Mouse (Mus musculus) heart, embryonic 16.5 days (tissue): Measurements from ENCODE around the gene Lemd2. TPM values are rescaled to one million over a fixed set of nuclear protein-coding genes. Genes with fewer than 3 reads are reported as not detected.
"Not testable (repeated sequence)": the region's sequence is repeated elsewhere in the genome, so short reads cannot be mapped to it uniquely, and the experiment has no call there.

ENCODE experiments used
- ATAC-seq: fragments of 200-750 bp; cut with Nextera tagmentation; replicated peaks from 2 replicates; pipeline ENCODE4 v1.8.0; 2017; ENCODE audit warnings: moderate number of reproducible peaks; ENCODE audit not compliant: insufficient read depth, low FRiP score; ENCODE audit errors: extremely low read depth
- H3K27ac ChIP-seq: fragments of 300-500 bp; sonication (generic); 2 replicates; pipeline ENCODE4 v1.5.1; 2014; ENCODE audit warnings: mild to moderate bottlenecking, low read length, control low read depth, moderate library complexity
- H3K27me3 ChIP-seq: fragments of 300-500 bp; sonication (generic); 2 replicates; pipeline ENCODE4 v1.6.1; 2014; ENCODE audit warnings: low read length, mixed read lengths; ENCODE audit not compliant: control insufficient read depth, insufficient read depth
- H3K36me3 ChIP-seq: fragments of 300-500 bp; sonication (generic); 2 replicates; pipeline ENCODE4 v1.6.1; 2014; ENCODE audit not compliant: control insufficient read depth, insufficient read depth
- H3K4me1 ChIP-seq: fragments of 300-500 bp; sonication (generic); 2 replicates; pipeline ENCODE4 v1.6.1; 2014; ENCODE audit warnings: low read length, mixed read lengths; ENCODE audit not compliant: control insufficient read depth, insufficient read depth
- H3K4me2 ChIP-seq: fragments of 300-500 bp; sonication (generic); 2 replicates; pipeline ENCODE4 v1.6.1; 2014; ENCODE audit warnings: low read depth, mild to moderate bottlenecking, control low read depth, low read length
- H3K4me3 ChIP-seq: fragments of 300-500 bp; sonication (generic); 2 replicates; pipeline ENCODE4 v1.5.1; 2014; ENCODE audit warnings: mild to moderate bottlenecking, control low read depth, low read length
- H3K9ac ChIP-seq: fragments of 300-500 bp; sonication (generic); 2 replicates; pipeline ENCODE4 v1.6.1; 2014; ENCODE audit warnings: low read length, control low read depth
- H3K9me3 ChIP-seq: fragments of 300-500 bp; sonication (generic); replicated peaks from 2 replicates; pipeline ENCODE4 v1.6.1; 2016; ENCODE audit warnings: low read length; ENCODE audit not compliant: control insufficient read depth
- WGBS: fragments of 180-500 bp; shearing (Covaris S2); extraction: QIAGEN DNeasy Blood & Tissue Kit; methylation state at CpG from one replicate; pipeline ENCODE4 v1.1.7; 2014; 5-methylcytosine and 5-hydroxymethylcytosine counted together
- polyA plus RNA-seq: library from polyadenylated mRNA; unstranded; fragments of >200 nt; fragmentation: Nextera tagmentation; extraction: Ambion mirVana; gene quantifications from 2 replicates; pipeline ENCODE4 v1.2.1, GENCODE M21; 2015

The Lemd2 gene
- polyA plus RNA-seq, 1 experiment from 2014 or later = 6.3 TPM

DNA sequence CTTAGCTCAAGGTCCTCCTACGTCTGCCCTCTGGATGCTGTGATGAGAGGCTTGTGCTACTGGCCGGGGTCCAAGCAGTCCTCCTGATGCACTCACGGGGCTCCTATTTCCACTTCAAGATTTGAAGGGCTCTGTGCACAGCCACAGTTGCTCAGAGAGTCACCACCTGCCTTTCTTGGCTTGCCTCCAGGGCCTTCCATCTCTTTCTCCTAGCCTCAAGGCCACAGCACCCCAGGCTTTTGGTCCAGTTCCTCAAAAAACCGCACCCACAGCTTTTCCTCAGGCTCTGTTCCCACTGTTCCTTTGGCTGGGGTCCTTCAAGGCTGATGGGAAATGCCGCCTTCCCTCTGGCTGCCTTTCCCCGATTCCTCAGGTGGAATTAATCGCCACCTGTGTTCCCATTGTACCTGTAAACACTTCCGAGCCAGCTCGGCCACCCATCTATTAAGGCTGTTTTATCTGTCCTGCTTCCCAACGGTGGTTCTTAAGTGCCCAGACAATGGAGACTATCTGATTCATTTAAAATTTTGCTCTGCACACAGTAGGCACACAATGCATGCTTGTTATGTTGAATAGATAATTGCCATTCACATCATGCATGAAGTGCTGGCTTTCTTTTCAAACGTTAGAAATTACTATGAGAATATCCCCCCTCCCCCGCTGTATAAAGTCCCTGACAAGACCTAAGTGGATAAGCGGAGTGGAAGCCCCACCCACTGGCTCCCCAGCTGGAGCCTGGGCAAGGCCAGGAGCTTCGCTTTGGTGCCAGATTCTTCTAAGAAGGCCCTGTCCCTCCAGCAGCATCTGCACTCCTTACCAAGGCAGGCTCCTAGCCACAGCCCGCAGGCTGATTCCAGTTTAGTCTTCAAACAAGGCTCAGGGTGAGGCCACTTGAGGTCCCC lies 36.5 kb upstream of the Lemd2 start:
- peak; percentile 83 for ATAC-seq
- WGBS = 29% methylated on average over 15 of the region's 15 CpGs
- H3K4me2 ChIP-seq = no peak overlapping the region

GRCm38 (mm10) chr17:27239941-27240340 lies 35.7 kb upstream of the Lemd2 start:
- Histone ChIP-seq H3K4me2 (no peak overlapping the region), H3K9me3 (no peaks in the 10 kb centered on the region), H3K27me3 (peaks cover 12% of the 10 kb centered on the region; the same call in 1 of the 2 replicates), H3K9ac (no peak overlapping the region), H3K4me3 (no peak overlapping the region), H3K4me1 (peaks cover 29% of the 10 kb centered on the region), H3K27ac (no peak overlapping the region; the same call in 1 of the 2 replicates), H3K36me3 (no peaks in the 10 kb centered on the region)
- ATAC-seq = no peak
- WGBS = 89% methylated on average over 5 of the region's 5 CpGs

More for the DNA sequence above, 36.5 kb upstream of the Lemd2 start:
- no peaks in the 10 kb centered on the region for H3K36me3 ChIP-seq
- no peak overlapping the region for H3K4me3 ChIP-seq
- H3K27me3 ChIP-seq = peaks cover 10% of the 10 kb centered on the region; the same call in 1 of the 2 replicates
- no peaks in the 10 kb centered on the region for H3K9me3 ChIP-seq
- H3K27ac ChIP-seq = peak overlapping the region; percentile 45
- peaks cover 35% of the 10 kb centered on the region for H3K4me1 ChIP-seq
- H3K9ac ChIP-seq = no peak overlapping the region

DNA sequence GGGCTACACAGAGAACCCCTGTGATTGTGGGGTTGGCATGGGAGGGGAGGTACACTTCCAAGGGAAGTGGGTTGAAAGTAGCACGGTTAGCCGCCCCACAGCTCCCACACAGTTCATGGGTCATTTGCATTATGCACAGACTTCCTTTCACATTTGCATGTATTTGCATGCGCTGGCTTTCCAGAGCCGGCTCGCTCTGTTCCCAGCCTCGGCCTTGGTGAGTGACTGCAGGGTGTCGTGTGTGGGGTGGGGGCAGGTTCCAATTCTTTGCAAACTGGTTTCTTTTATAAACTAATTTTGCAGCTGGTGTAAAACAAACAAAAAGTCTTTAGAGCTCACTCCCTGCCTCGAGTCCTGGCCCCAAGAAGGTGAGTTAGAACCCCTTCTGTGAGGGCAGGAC lies 34.4 kb upstream of the Lemd2 start:
- no peak for ATAC-seq
- WGBS = 67% methylated on average over 8 of the region's 8 CpGs
- Histone ChIP-seq H3K27me3 (peaks cover 13% of the 10 kb centered on the region; the same call in 1 of the 2 replicates), H3K4me1 (peaks cover 29% of the 10 kb centered on the region), H3K4me3 (no peak overlapping the region), H3K4me2 (no peak overlapping the region), H3K36me3 (no peaks in the 10 kb centered on the region), H3K9ac (no peak overlapping the region), H3K27ac (no peak overlapping the region), H3K9me3 (no peaks in the 10 kb centered on the region)

- Histone ChIP-seq H3K4me2 (no peak overlapping the region), H3K9ac (no peak overlapping the region), H3K4me1 (peaks cover 28% of the 10 kb centered on the region), H3K36me3 (no peaks in the 10 kb centered on the region), H3K27me3 (peaks cover 13% of the 10 kb centered on the region; the same call in 1 of the 2 replicates), H3K4me3 (no peak overlapping the region), H3K9me3 (no peaks in the 10 kb centered on the region), H3K27ac (no peak overlapping the region)
- no peak for ATAC-seq
- WGBS = 77% methylated on average over 8 of the region's 8 CpGs
Measured at GRCm38 (mm10) chr17:27237731-27238130, 33.5 kb upstream of the Lemd2 start.

GRCm38 (mm10) chr17:27233298-27233697 lies 29.0 kb upstream of the Lemd2 start:
- ATAC-seq = no peak
- no peak overlapping the region for H3K4me2 ChIP-seq
- no peaks in the 10 kb centered on the region for H3K9me3 ChIP-seq
- no peak overlapping the region for H3K27ac ChIP-seq
- no peak overlapping the region for H3K9ac ChIP-seq
- 76% methylated on average over 7 of the region's 7 CpGs for WGBS
- no peak overlapping the region for H3K4me3 ChIP-seq
- H3K36me3 ChIP-seq = no peaks in the 10 kb centered on the region
- no peaks in the 10 kb centered on the region for H3K4me1 ChIP-seq
- H3K27me3 ChIP-seq = peaks cover 23% of the 10 kb centered on the region

DNA sequence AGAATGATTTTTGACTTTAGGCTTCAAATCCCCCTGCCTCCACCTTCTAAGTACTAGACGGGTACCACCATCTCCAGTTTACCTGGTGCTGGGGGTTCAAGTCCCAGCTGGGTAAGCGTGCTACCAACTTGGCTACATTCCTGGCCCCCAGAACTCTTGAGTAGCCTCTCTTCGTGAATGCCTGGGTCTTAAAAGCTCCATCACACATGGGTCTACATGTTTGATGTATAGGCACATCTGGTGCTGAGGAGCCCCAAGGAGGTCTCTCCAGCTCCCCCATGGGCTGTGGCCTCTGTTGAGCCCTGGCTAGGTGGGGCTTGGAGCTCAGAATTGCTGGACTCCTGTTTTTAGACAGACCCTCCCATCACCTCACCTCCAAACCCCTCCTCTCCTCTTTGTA lies 27.9 kb upstream of the Lemd2 start:
- Histone ChIP-seq H3K4me3 (no peak overlapping the region), H3K4me1 (no peaks in the 10 kb centered on the region), H3K9me3 (no peaks in the 10 kb centered on the region), H3K36me3 (no peaks in the 10 kb centered on the region), H3K27me3 (peaks cover 34% of the 10 kb centered on the region), H3K4me2 (no peak overlapping the region), H3K27ac (no peak overlapping the region), H3K9ac (no peak overlapping the region)
- 69% methylated on average over 3 of the region's 3 CpGs for WGBS
- ATAC-seq = no peak

GRCm38 (mm10) chr17:27231586-27231985 lies 27.3 kb upstream of the Lemd2 start:
- H3K9ac ChIP-seq, H3K4me3 ChIP-seq, H3K4me1 ChIP-seq, H3K4me2 ChIP-seq, H3K9me3 ChIP-seq, H3K36me3 ChIP-seq, ATAC-seq, H3K27ac ChIP-seq: not testable (repeated sequence)
- H3K27me3 ChIP-seq = peaks cover 33% of the 10 kb centered on the region
- WGBS = 87% methylated on average over 4 of the region's 4 CpGs

- no peaks in the 10 kb centered on the region for H3K36me3 ChIP-seq
- no peak for ATAC-seq
- H3K9ac ChIP-seq = no peak overlapping the region
- peaks cover 30% of the 10 kb centered on the region for H3K27me3 ChIP-seq
- WGBS = 51% methylated on average over 5 of the region's 6 CpGs
- H3K4me1 ChIP-seq = no peaks in the 10 kb centered on the region
- no peak overlapping the region for H3K4me2 ChIP-seq
- H3K27ac ChIP-seq = no peak overlapping the region
- no peak overlapping the region for H3K4me3 ChIP-seq
- H3K9me3 ChIP-seq = no peaks in the 10 kb centered on the region
Measured at GRCm38 (mm10) chr17:27231146-27231503, 26.9 kb upstream of the Lemd2 start.

DNA sequence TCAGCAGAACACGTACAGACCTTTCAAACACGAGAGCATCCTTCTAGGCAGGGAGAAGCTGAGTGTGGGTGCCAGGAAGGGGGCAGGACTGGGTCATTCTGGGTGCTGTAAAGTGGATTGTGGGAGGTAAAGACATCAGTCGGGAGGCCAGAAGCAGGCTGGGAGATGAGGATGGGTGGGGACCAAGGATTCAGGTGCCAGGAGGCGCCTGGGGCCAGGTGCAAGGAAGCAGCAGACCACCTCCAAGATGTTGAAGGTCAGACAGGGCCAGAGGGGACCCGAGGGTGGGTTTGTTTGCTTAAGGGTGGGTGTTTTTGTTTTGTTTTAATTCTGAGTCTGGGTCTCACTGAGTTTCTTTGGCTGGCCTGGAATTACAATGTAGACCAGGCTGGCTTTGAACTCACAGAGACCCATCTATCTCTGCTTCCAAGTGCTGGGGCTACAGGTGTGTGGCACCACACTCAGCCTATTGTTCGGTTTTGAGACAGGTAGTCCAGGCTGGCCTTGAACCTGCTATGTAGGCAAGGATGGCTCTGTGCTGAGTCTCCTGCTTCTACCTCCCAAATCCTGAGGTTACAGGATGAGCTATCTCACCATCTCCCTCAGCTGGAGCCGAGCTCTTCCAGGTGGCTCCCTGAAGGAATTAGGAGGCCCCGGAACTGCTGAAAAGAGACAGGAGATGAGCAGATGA lies 26.3 kb upstream of the Lemd2 start:
- H3K27me3 ChIP-seq = peaks cover 27% of the 10 kb centered on the region
- WGBS = 49% methylated on average over 8 of the region's 8 CpGs
- no peak for ATAC-seq

More for the DNA sequence above, 26.3 kb upstream of the Lemd2 start:
- H3K4me1 ChIP-seq = no peaks in the 10 kb centered on the region
- H3K27ac ChIP-seq = no peak overlapping the region
- no peak overlapping the region for H3K4me2 ChIP-seq
- H3K4me3 ChIP-seq = no peak overlapping the region
- H3K9ac ChIP-seq = no peak overlapping the region
- no peaks in the 10 kb centered on the region for H3K36me3 ChIP-seq
- no peaks in the 10 kb centered on the region for H3K9me3 ChIP-seq
